Mouse (Mus musculus): ENCODE measurements around the gene Zfp365.

DNA sequence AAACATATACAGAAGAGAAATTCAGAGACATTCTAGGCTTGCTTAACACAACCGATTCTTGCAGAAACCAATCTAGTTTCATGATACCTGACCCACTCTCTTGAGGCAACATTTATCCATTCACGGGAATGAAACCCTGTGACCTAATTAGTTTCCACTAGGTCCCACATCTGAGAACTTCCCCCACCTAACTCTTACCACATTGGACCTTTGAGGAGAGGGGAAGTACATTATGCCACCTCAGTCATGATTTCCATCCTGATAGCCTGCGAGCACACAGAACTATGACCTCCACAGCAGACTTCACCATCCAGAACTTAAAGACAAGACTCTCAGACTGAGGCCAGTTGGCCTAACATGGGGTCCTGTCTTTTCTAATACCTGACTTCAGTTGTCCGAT, 71.7 kb downstream of the Zfp365 start:
- TF ChIP-seq CTCF (IDR thresholded peaks at IDR 0.05; ENCODE audit: insufficient read depth, low read length) (no peak), POLR2A (IDR thresholded peaks at IDR 0.05; ENCODE audit: borderline replicate concordance, extremely low read depth, low read depth, low read length) (no peak)

Data from lung, adult 2 months (tissue).